Mouse (Mus musculus): ENCODE measurements at regions not wholly inside any gene's neighbourhood (a gene's known extent, or its start where the extent isn't known, plus 50 kb on each side); places are given as distances from the start of the nearest gene placed in this dataset.
A peak's percentile ranks its signal among the peaks of the same experiment; 100 is the strongest.
"Not testable (repeated sequence)": the region's sequence is repeated elsewhere in the genome, so short reads cannot be mapped to it uniquely, and the experiment has no call there.

- no peak for ATAC-seq (ENCODE audit: extremely low read depth, insufficient number of reproducible peaks, low FRiP score, poor library complexity, severe bottlenecking)
Observed at GRCm38 (mm10) chr3:21564847-21565485, 511.5 kb upstream of the Tbl1xr1 start.

- no peak for ATAC-seq (ENCODE audit: extremely low read depth, insufficient number of reproducible peaks, low FRiP score, poor library complexity, severe bottlenecking)
Observed at GRCm38 (mm10) chr3:21569721-21570120, 506.7 kb upstream of the Tbl1xr1 start.

GRCm38 (mm10) chr3:21578635-21579034 is 497.8 kb upstream of the Tbl1xr1 start:
- ATAC-seq (ENCODE audit: extremely low read depth, insufficient number of reproducible peaks, low FRiP score, poor library complexity, severe bottlenecking): no peak

GRCm38 (mm10) chr3:21582122-21582521 is 494.3 kb upstream of the Tbl1xr1 start:
- ATAC-seq (ENCODE audit: extremely low read depth, insufficient number of reproducible peaks, low FRiP score, poor library complexity, severe bottlenecking): no peak

GRCm38 (mm10) chr3:21585767-21586166 is 490.7 kb upstream of the Tbl1xr1 start:
- ATAC-seq (ENCODE audit: extremely low read depth, insufficient number of reproducible peaks, low FRiP score, poor library complexity, severe bottlenecking): no peak

GRCm38 (mm10) chr3:21606846-21607245 is 469.6 kb upstream of the Tbl1xr1 start:
- no peak for ATAC-seq (ENCODE audit: extremely low read depth, insufficient number of reproducible peaks, low FRiP score, poor library complexity, severe bottlenecking)

GRCm38 (mm10) chr3:21610231-21610630 is 466.2 kb upstream of the Tbl1xr1 start:
- no peak for ATAC-seq (ENCODE audit: extremely low read depth, insufficient number of reproducible peaks, low FRiP score, poor library complexity, severe bottlenecking)

- ATAC-seq (ENCODE audit: extremely low read depth, insufficient number of reproducible peaks, low FRiP score, poor library complexity, severe bottlenecking): no peak
Observed at GRCm38 (mm10) chr3:21621745-21622144, 454.7 kb upstream of the Tbl1xr1 start.

GRCm38 (mm10) chr3:21625039-21625438 is 451.4 kb upstream of the Tbl1xr1 start:
- ATAC-seq (ENCODE audit: extremely low read depth, insufficient number of reproducible peaks, low FRiP score, poor library complexity, severe bottlenecking): no peak

- no peak for ATAC-seq (ENCODE audit: extremely low read depth, insufficient number of reproducible peaks, low FRiP score, poor library complexity, severe bottlenecking)
Observed at GRCm38 (mm10) chr3:21626029-21626428, 450.4 kb upstream of the Tbl1xr1 start.

GRCm38 (mm10) chr3:21627048-21627447 is 449.4 kb upstream of the Tbl1xr1 start:
- ATAC-seq (ENCODE audit: extremely low read depth, insufficient number of reproducible peaks, low FRiP score, poor library complexity, severe bottlenecking): not testable (repeated sequence)

GRCm38 (mm10) chr3:21633600-21634221 is 442.7 kb upstream of the Tbl1xr1 start:
- 0 out of 2 replicates have a peak, but pooled peaks have one; percentile 33 for ATAC-seq (ENCODE audit: extremely low read depth, insufficient number of reproducible peaks, low FRiP score, poor library complexity, severe bottlenecking)

GRCm38 (mm10) chr3:21634675-21635204 is 441.7 kb upstream of the Tbl1xr1 start:
- ATAC-seq (ENCODE audit: extremely low read depth, insufficient number of reproducible peaks, low FRiP score, poor library complexity, severe bottlenecking): no peak

GRCm38 (mm10) chr3:21638886-21639285 is 437.6 kb upstream of the Tbl1xr1 start:
- ATAC-seq (ENCODE audit: extremely low read depth, insufficient number of reproducible peaks, low FRiP score, poor library complexity, severe bottlenecking): no peak

GRCm38 (mm10) chr3:21639576-21639975 is 436.9 kb upstream of the Tbl1xr1 start:
- ATAC-seq (ENCODE audit: extremely low read depth, insufficient number of reproducible peaks, low FRiP score, poor library complexity, severe bottlenecking): no peak

GRCm38 (mm10) chr3:21644086-21644485 is 432.4 kb upstream of the Tbl1xr1 start:
- ATAC-seq (ENCODE audit: extremely low read depth, insufficient number of reproducible peaks, low FRiP score, poor library complexity, severe bottlenecking): no peak

- ATAC-seq (ENCODE audit: extremely low read depth, insufficient number of reproducible peaks, low FRiP score, poor library complexity, severe bottlenecking): no peak
Observed at GRCm38 (mm10) chr3:21645268-21645667, 431.2 kb upstream of the Tbl1xr1 start.

- ATAC-seq (ENCODE audit: extremely low read depth, insufficient number of reproducible peaks, low FRiP score, poor library complexity, severe bottlenecking): no peak
Observed at GRCm38 (mm10) chr3:21649885-21650469, 426.5 kb upstream of the Tbl1xr1 start.

GRCm38 (mm10) chr3:21655301-21655700 is 421.2 kb upstream of the Tbl1xr1 start:
- no peak for ATAC-seq (ENCODE audit: extremely low read depth, insufficient number of reproducible peaks, low FRiP score, poor library complexity, severe bottlenecking)

Measured in neutrophil, adult 5-6 weeks (primary cell).